Mouse (Mus musculus) brain, adult 2 months (tissue): Measurements from ENCODE around the gene Drp2.

ENCODE experiments used
- DNase-seq: peaks from one replicate; pipeline ENCODE4 v3.0.0; 2011; ENCODE audit warnings: low read depth, low spot score

The Drp2 gene

GRCm38 (mm10) chrX:134403863-134404583 lies at the start of gene Drp2:
Gene Drp2, plus strand, starts transcription at chrX:134404551.
- DNase-seq, result no peak

GRCm38 (mm10) chrX:134359336-134359735 lies 45.0 kb upstream of the Drp2 start:
- DNase-seq, result no peak

- no peak for DNase-seq
These were observed 42.2 kb upstream of the Drp2 start for GRCm38 (mm10) chrX:134362156-134362555.

GRCm38 (mm10) chrX:134365421-134365820 lies 38.9 kb upstream of the Drp2 start:
- DNase-seq, result no peak

GRCm38 (mm10) chrX:134366547-134366946 lies 37.8 kb upstream of the Drp2 start:
- no peak for DNase-seq

- DNase-seq, result peak; percentile 54
These were observed 33.1 kb upstream of the Drp2 start for GRCm38 (mm10) chrX:134371279-134371678.

GRCm38 (mm10) chrX:134374190-134374589 lies 30.2 kb upstream of the Drp2 start:
- no peak for DNase-seq

GRCm38 (mm10) chrX:134384896-134385295 lies 19.5 kb upstream of the Drp2 start:
- DNase-seq, result no peak

- peak; percentile 71 for DNase-seq
These were observed 5.4 kb upstream of the Drp2 start for GRCm38 (mm10) chrX:134398972-134399371.

GRCm38 (mm10) chrX:134404584-134404955 lies 219 bp downstream of the Drp2 start:
- DNase-seq, result peak; percentile 71

GRCm38 (mm10) chrX:134409354-134409900 lies 5.1 kb downstream of the Drp2 start:
- no peak for DNase-seq

- DNase-seq, result no peak
These were observed 7.7 kb downstream of the Drp2 start for GRCm38 (mm10) chrX:134412096-134412495.

- no peak for DNase-seq
These were observed 15.7 kb downstream of the Drp2 start for GRCm38 (mm10) chrX:134420097-134420496.

GRCm38 (mm10) chrX:134424263-134424662 lies 19.9 kb downstream of the Drp2 start:
- DNase-seq, result no peak

- peak; percentile 48 for DNase-seq
These were observed 21.4 kb downstream of the Drp2 start for GRCm38 (mm10) chrX:134425798-134426197.

GRCm38 (mm10) chrX:134426819-134427218 lies 22.5 kb downstream of the Drp2 start:
- DNase-seq, result no peak

GRCm38 (mm10) chrX:134427307-134427706 lies 23.0 kb downstream of the Drp2 start:
- DNase-seq, result no peak

- peak; percentile 8 for DNase-seq
These were observed 70.8 kb downstream of the Drp2 start for GRCm38 (mm10) chrX:134474988-134475710.

- DNase-seq, result no peak
These were observed 71.9 kb downstream of the Drp2 start, which contains the start of gene Taf7l for GRCm38 (mm10) chrX:134476290-134476689. Gene Taf7l, minus strand, starts transcription at chrX:134476490.

- DNase-seq, result no peak
These were observed 77.4 kb downstream of the Drp2 start for GRCm38 (mm10) chrX:134481720-134482119.

GRCm38 (mm10) chrX:134500651-134501050 lies 96.3 kb downstream of the Drp2 start:
- no peak for DNase-seq
